Mouse (Mus musculus) gastrocnemius, postnatal 4 days (tissue): ENCODE measurements around the gene Vmn2r72. TPM values are rescaled to one million over a fixed set of nuclear protein-coding genes. Genes with fewer than 3 reads are reported as not detected.

Experiments used
- DNase-seq, 2 experiments: peaks; one replicate each; pipeline ENCODE4 v3.0.0; 2021 to 2022; ENCODE audit warnings: low spot score in 2 of 2, mixed read lengths in 2 of 2
- long read RNA-seq, 2 experiments: library from polyadenylated mRNA; stranded (forward); transcript quantifications; one replicate each; pipeline ENCODE4 v2.0.0; 2021
- total RNA-seq, 2 experiments: library from RNA; stranded (reverse); gene quantifications; 2 replicates each; pipeline ENCODE4 v1.2.3; 2021

Gene Vmn2r72
- total RNA-seq = not detected
- long read RNA-seq, experiment 1 = 0 reads
- long read RNA-seq, experiment 2 = 0 reads

- no peak for DNase-seq
Measured at GRCm38 (mm10) chr7:85754997-85755396, at the start of gene Vmn2r72. TSS of gene Vmn2r72 (minus strand) at chr7:85755097.

Other genes with a start within 250 kb of the Vmn2r72 start
- gene Vmn2r71, start 192.0 kb downstream of the Vmn2r72 start, total RNA-seq = not detected
- gene Vmn2r70, start 185.9 kb downstream of the Vmn2r72 start, total RNA-seq = not detected
- not detected for gene Vmn2r73, start 121.2 kb upstream of the Vmn2r72 start, total RNA-seq
- gene Vmn2r74, start 206.5 kb upstream of the Vmn2r72 start, total RNA-seq = not detected